Mouse (Mus musculus) neural tube, embryonic 14.5 days (tissue): Measurements from ENCODE around the gene Lefty1. TPM values are rescaled to one million over a fixed set of nuclear protein-coding genes. Genes with fewer than 3 reads are reported as not detected.

ENCODE experiments used
- ATAC-seq: fragments of 200-750 bp; cut with Nextera tagmentation; 2 replicates; pipeline ENCODE4 v1.8.0; 2017; ENCODE audit warnings: low read depth, mild to moderate bottlenecking, moderate TSS enrichment, moderate library complexity
- H3K27ac ChIP-seq: fragments of 300-500 bp; sonication (generic); 2 replicates; pipeline ENCODE4 v1.5.1; 2014; ENCODE audit warnings: low read depth, mild to moderate bottlenecking, control low read depth, low read length, moderate library complexity, mixed read lengths
- H3K27me3 ChIP-seq: fragments of 300-500 bp; sonication (generic); 2 replicates; pipeline ENCODE4 v1.6.1; 2014; ENCODE audit warnings: low read length; ENCODE audit not compliant: control insufficient read depth, insufficient read depth
- H3K36me3 ChIP-seq: fragments of 300-500 bp; sonication (generic); 2 replicates; pipeline ENCODE4 v1.6.1; 2014; ENCODE audit warnings: low read length, mixed read lengths; ENCODE audit not compliant: control insufficient read depth, insufficient read depth
- H3K4me1 ChIP-seq: fragments of 300-500 bp; sonication (generic); 2 replicates; pipeline ENCODE4 v1.6.1; 2014; ENCODE audit warnings: low read length; ENCODE audit not compliant: control insufficient read depth, insufficient read depth
- H3K4me2 ChIP-seq: fragments of 300-500 bp; sonication (generic); 2 replicates; pipeline ENCODE4 v1.6.1; 2014; ENCODE audit warnings: mild to moderate bottlenecking, low read depth, low read length, control low read depth
- H3K4me3 ChIP-seq: fragments of 300-500 bp; sonication (generic); 2 replicates; pipeline ENCODE4 v1.5.1; 2014; ENCODE audit warnings: low read depth, low read length, control low read depth, mixed read lengths
- H3K9ac ChIP-seq: fragments of 300-500 bp; sonication (generic); replicated peaks from 2 replicates; pipeline ENCODE4 v1.6.1; 2014; ENCODE audit warnings: low read depth, mild to moderate bottlenecking, control low read depth, low read length, mixed read lengths
- H3K9me3 ChIP-seq: fragments of 300-500 bp; sonication (generic); 2 replicates; pipeline ENCODE4 v1.6.1; 2016; ENCODE audit warnings: low read length; ENCODE audit not compliant: control insufficient read depth
- WGBS: fragments of 180-500 bp; shearing (Covaris S2); extraction: QIAGEN DNeasy Blood & Tissue Kit; methylation state at CpG from one replicate; pipeline ENCODE4 v1.1.7; 2014; 5-methylcytosine and 5-hydroxymethylcytosine counted together
- polyA plus RNA-seq: library from polyadenylated mRNA; unstranded; fragments of >200 nt; fragmentation: Nextera tagmentation; extraction: Ambion mirVana; gene quantifications from 2 replicates; pipeline ENCODE4 v1.2.1, GENCODE M21; 2014

The Lefty1 gene
- polyA plus RNA-seq, 1 experiment from 2014 or later, result not detected

GRCm38 (mm10) chr1:180912792-180913191, 22.0 kb upstream of the Lefty1 start:
- H3K27ac ChIP-seq, result no peak overlapping the region
- H3K4me2 ChIP-seq, result no peak overlapping the region
- no peak overlapping the region for H3K9ac ChIP-seq
- no peak for ATAC-seq
- WGBS, result 83% methylated on average over 5 of the region's 5 CpGs
- no peaks in the 10 kb centered on the region for H3K9me3 ChIP-seq
- H3K27me3 ChIP-seq, result no peaks in the 10 kb centered on the region
- H3K4me1 ChIP-seq, result no peaks in the 10 kb centered on the region
- H3K36me3 ChIP-seq, result no peaks in the 10 kb centered on the region
- H3K4me3 ChIP-seq, result no peak overlapping the region

DNA sequence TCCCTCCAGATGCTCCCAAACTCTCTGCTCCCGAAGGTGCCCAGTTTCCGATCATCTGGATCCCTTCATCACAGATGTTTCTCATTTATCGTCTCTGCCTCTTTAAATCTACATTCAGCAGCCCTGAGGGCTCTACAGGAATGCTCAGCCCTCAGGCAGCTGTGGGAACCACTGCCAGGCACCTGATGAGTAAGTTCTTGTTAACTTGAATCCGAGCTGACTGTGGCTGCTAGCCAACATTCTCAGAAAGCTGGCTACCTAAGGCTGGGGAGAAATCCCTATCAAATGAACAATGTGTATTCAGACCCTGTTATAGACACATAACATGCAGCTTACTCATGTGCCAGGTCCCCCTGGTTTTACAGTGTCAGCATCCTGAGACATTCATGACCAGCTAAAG, 21.0 kb upstream of the Lefty1 start:
- Histone ChIP-seq H3K4me1 (no peaks in the 10 kb centered on the region), H3K36me3 (no peaks in the 10 kb centered on the region), H3K4me2 (no peak overlapping the region), H3K9ac (no peak overlapping the region), H3K4me3 (no peak overlapping the region), H3K9me3 (no peaks in the 10 kb centered on the region), H3K27ac (no peak overlapping the region), H3K27me3 (no peaks in the 10 kb centered on the region)
- no peak for ATAC-seq
- WGBS, result 58% methylated on average over 4 of the region's 4 CpGs

GRCm38 (mm10) chr1:180916425-180916824, 18.4 kb upstream of the Lefty1 start:
- Histone ChIP-seq H3K4me3 (no peak overlapping the region), H3K4me2 (no peak overlapping the region), H3K9me3 (no peaks in the 10 kb centered on the region), H3K9ac (no peak overlapping the region), H3K27me3 (no peaks in the 10 kb centered on the region), H3K4me1 (no peaks in the 10 kb centered on the region), H3K27ac (no peak overlapping the region), H3K36me3 (no peaks in the 10 kb centered on the region)
- WGBS, result 88% methylated on average over 11 of the region's 11 CpGs
- no peak for ATAC-seq

GRCm38 (mm10) chr1:180917053-180917452, 17.8 kb upstream of the Lefty1 start:
- Histone ChIP-seq H3K27ac (no peak overlapping the region), H3K4me3 (no peak overlapping the region), H3K9ac (no peak overlapping the region), H3K27me3 (no peaks in the 10 kb centered on the region), H3K4me2 (no peak overlapping the region), H3K9me3 (no peaks in the 10 kb centered on the region), H3K36me3 (no peaks in the 10 kb centered on the region), H3K4me1 (no peaks in the 10 kb centered on the region)
- 87% methylated on average over 1 of the region's 1 CpGs for WGBS
- ATAC-seq, result no peak

GRCm38 (mm10) chr1:180919686-180920085, 15.1 kb upstream of the Lefty1 start:
- H3K4me1 ChIP-seq, result no peaks in the 10 kb centered on the region
- H3K27me3 ChIP-seq, result no peaks in the 10 kb centered on the region
- no peak for ATAC-seq
- H3K27ac ChIP-seq, result no peak overlapping the region
- WGBS, result 33% methylated on average over 8 of the region's 8 CpGs
- H3K4me2 ChIP-seq, result no peak overlapping the region
- no peaks in the 10 kb centered on the region for H3K9me3 ChIP-seq
- no peak overlapping the region for H3K4me3 ChIP-seq
- no peak overlapping the region for H3K9ac ChIP-seq
- H3K36me3 ChIP-seq, result no peaks in the 10 kb centered on the region

- H3K4me1 ChIP-seq, result no peaks in the 10 kb centered on the region
- no peak overlapping the region for H3K4me2 ChIP-seq
- no peak overlapping the region for H3K4me3 ChIP-seq
- 72% methylated on average over 6 of the region's 6 CpGs for WGBS
- H3K27ac ChIP-seq, result no peak overlapping the region
- no peaks in the 10 kb centered on the region for H3K9me3 ChIP-seq
- no peak overlapping the region for H3K9ac ChIP-seq
- no peaks in the 10 kb centered on the region for H3K36me3 ChIP-seq
- ATAC-seq, result no peak
- no peaks in the 10 kb centered on the region for H3K27me3 ChIP-seq
Observed at GRCm38 (mm10) chr1:180922273-180923048, 12.4 kb upstream of the Lefty1 start.

- ATAC-seq, result no peak
- Histone ChIP-seq H3K4me3 (no peak overlapping the region), H3K27ac (no peak overlapping the region), H3K36me3 (no peaks in the 10 kb centered on the region), H3K9ac (no peak overlapping the region), H3K4me1 (no peaks in the 10 kb centered on the region), H3K9me3 (no peaks in the 10 kb centered on the region), H3K4me2 (no peak overlapping the region), H3K27me3 (no peaks in the 10 kb centered on the region)
- 18% methylated on average over 2 of the region's 2 CpGs for WGBS
Observed at GRCm38 (mm10) chr1:180924737-180925136, 10.1 kb upstream of the Lefty1 start.

- Histone ChIP-seq H3K9me3 (no peaks in the 10 kb centered on the region), H3K27ac (no peak overlapping the region), H3K27me3 (no peaks in the 10 kb centered on the region), H3K4me2 (no peak overlapping the region), H3K4me3 (no peak overlapping the region), H3K36me3 (no peaks in the 10 kb centered on the region), H3K4me1 (no peaks in the 10 kb centered on the region), H3K9ac (no peak overlapping the region)
- WGBS, result 68% methylated on average over 4 of the region's 4 CpGs
- ATAC-seq, result no peak
Observed at GRCm38 (mm10) chr1:180926286-180926685, 8.5 kb upstream of the Lefty1 start.

DNA sequence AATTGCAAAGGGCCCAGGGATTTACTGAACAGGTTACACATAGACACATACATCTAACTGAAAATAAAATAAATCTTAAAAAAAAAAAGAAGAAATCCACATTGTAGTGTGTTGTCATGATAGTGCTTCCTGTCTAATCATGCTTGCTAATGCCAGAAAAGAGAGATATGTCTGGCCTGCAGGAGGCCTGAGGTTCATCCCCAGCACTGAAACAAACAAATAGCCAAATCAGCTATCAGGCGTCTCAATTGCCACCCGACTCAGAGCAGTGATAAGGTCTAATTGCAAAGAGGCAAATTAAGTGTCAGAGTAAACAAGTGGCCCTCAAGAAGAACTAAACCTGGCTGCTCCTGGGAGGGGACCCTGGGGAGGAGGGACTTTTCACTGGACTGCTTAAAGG, 5.2 kb upstream of the Lefty1 start:
- Histone ChIP-seq H3K27ac (no peak overlapping the region), H3K4me1 (no peaks in the 10 kb centered on the region), H3K4me3 (no peak overlapping the region), H3K9me3 (no peaks in the 10 kb centered on the region), H3K27me3 (0 out of 2 replicates have a peak, but pooled peaks cover 1% of the 10 kb centered on the region), H3K9ac (no peak overlapping the region), H3K36me3 (no peaks in the 10 kb centered on the region), H3K4me2 (no peak overlapping the region)
- 46% methylated on average over 2 of the region's 2 CpGs for WGBS
- ATAC-seq, result no peak
